Mouse (Mus musculus): ENCODE measurements around the gene Cd44. TPM values are rescaled to one million over a fixed set of nuclear protein-coding genes. Genes with fewer than 3 reads are reported as not detected.

Gene Cd44
- polyA plus RNA-seq, 1 experiment from 2014 or later: 3.0 TPM

- Histone ChIP-seq H3K27me3 (no peaks in the 10 kb centered on the region), H3K9ac (no peak overlapping the region), H3K36me3 (no peaks in the 10 kb centered on the region), H3K4me1 (replicated peaks) (no peaks in the 10 kb centered on the region), H3K4me3 (no peak overlapping the region), H3K9me3 (no peaks in the 10 kb centered on the region), H3K4me2 (no peak overlapping the region), H3K27ac (no peak overlapping the region)
- WGBS: 96% methylated on average over 1 of the region's 1 CpGs
- ATAC-seq (ENCODE audit: low FRiP score): no peak
Measured at GRCm38 (mm10) chr2:102801899-102802298, 99.6 kb downstream of the Cd44 start.

- H3K9me3 ChIP-seq: no peaks in the 10 kb centered on the region
- H3K4me1 ChIP-seq (replicated peaks): no peaks in the 10 kb centered on the region
- H3K4me2 ChIP-seq: no peak overlapping the region
- no peaks in the 10 kb centered on the region for H3K27me3 ChIP-seq
- WGBS: 67% methylated on average over 2 of the region's 2 CpGs
- ATAC-seq (ENCODE audit: low FRiP score): no peak
- H3K4me3 ChIP-seq: no peak overlapping the region
- H3K9ac ChIP-seq: no peak overlapping the region
- H3K36me3 ChIP-seq: no peaks in the 10 kb centered on the region
- H3K27ac ChIP-seq: no peak overlapping the region
Measured at GRCm38 (mm10) chr2:102798149-102798548, 103.3 kb downstream of the Cd44 start.

DNA sequence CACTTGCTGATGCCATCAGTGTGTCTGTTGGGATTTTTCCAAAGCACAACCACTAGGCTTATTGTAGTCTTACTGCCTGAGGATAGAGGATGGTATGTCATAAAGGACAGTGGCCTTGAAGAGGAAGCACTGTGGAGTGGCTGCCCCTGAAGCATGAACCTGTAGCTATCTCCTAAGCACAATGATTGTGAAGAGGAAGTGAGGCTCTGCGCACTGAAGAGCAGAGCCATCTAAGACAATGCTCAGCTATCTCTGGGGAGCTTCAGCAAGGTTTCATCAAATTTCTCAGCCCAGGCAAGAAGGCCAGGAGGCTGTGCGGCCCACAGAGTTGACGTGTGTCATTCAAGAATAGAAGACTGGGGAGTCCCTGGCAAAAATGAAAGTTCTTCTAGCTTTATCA, 106.4 kb downstream of the Cd44 start:
- H3K27ac ChIP-seq: no peak overlapping the region
- H3K27me3 ChIP-seq: no peaks in the 10 kb centered on the region
- no peaks in the 10 kb centered on the region for H3K9me3 ChIP-seq
- 95% methylated on average over 3 of the region's 3 CpGs for WGBS
- H3K4me3 ChIP-seq: no peak overlapping the region
- H3K4me1 ChIP-seq (replicated peaks): no peaks in the 10 kb centered on the region
- no peaks in the 10 kb centered on the region for H3K36me3 ChIP-seq
- no peak overlapping the region for H3K4me2 ChIP-seq
- H3K9ac ChIP-seq: no peak overlapping the region
- no peak for ATAC-seq (ENCODE audit: low FRiP score)

DNA sequence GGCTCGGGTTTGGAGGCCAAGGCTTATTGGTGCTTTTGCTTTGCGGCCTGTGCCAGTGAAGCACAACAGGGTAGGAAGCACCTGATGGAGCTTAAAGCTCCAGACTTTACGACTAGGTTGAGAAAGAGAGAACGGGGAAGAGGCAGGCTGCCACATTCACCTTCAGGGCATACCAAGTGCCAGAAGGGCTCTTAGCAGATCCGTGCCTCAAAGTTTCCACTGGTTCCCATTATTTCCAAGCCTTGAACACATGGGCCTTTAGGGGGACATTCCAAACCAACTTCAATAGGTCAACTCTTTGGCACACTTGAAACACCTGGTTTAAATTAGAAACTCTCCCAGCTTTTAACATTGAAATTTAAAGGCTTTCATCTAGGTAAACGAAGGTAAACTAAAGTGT, 108.7 kb downstream of the Cd44 start:
- H3K4me1 ChIP-seq (replicated peaks): no peaks in the 10 kb centered on the region
- WGBS: 94% methylated on average over 6 of the region's 6 CpGs
- no peaks in the 10 kb centered on the region for H3K36me3 ChIP-seq
- no peak for ATAC-seq (ENCODE audit: low FRiP score)
- H3K4me2 ChIP-seq: no peak overlapping the region
- no peak overlapping the region for H3K9ac ChIP-seq
- H3K9me3 ChIP-seq: no peaks in the 10 kb centered on the region
- no peak overlapping the region for H3K4me3 ChIP-seq
- no peak overlapping the region for H3K27ac ChIP-seq
- no peaks in the 10 kb centered on the region for H3K27me3 ChIP-seq

- no peak overlapping the region for H3K27ac ChIP-seq
- no peak for ATAC-seq (ENCODE audit: low FRiP score)
- H3K4me1 ChIP-seq (replicated peaks): no peaks in the 10 kb centered on the region
- no peak overlapping the region for H3K9ac ChIP-seq
- no peak overlapping the region for H3K4me2 ChIP-seq
- H3K27me3 ChIP-seq: no peaks in the 10 kb centered on the region
- no peak overlapping the region for H3K4me3 ChIP-seq
- 77% methylated on average over 2 of the region's 2 CpGs for WGBS
- no peaks in the 10 kb centered on the region for H3K9me3 ChIP-seq
- no peaks in the 10 kb centered on the region for H3K36me3 ChIP-seq
Measured at GRCm38 (mm10) chr2:102791641-102792040, 109.8 kb downstream of the Cd44 start.

DNA sequence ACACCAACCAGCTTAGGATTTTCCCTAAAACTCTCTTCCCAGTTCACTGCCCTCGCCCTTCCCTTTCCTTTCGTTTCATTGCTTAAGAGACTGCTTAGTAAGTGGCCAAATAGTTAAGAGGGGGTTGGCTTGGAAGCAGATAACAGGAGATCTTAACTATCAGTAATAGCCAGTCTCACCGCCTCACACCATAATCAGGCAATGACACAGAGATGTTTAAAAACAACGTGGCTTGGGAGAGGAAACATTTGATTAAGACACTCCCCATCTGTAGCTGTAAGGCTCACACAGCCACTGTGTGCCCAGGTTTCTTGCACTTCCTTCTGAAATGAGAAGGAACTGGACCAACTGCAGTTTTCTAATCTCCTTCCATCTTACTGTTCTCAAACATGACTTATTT, 115.8 kb downstream of the Cd44 start:
- no peak overlapping the region for H3K9ac ChIP-seq
- H3K9me3 ChIP-seq: no peaks in the 10 kb centered on the region
- H3K36me3 ChIP-seq: peaks cover 15% of the 10 kb centered on the region; the same call in 1 of the 2 replicates
- H3K4me3 ChIP-seq: no peak overlapping the region
- no peak for ATAC-seq (ENCODE audit: low FRiP score)
- no peak overlapping the region for H3K4me2 ChIP-seq
- WGBS: 85% methylated on average over 4 of the region's 4 CpGs
- H3K27ac ChIP-seq: no peak overlapping the region
- no peaks in the 10 kb centered on the region for H3K4me1 ChIP-seq (replicated peaks)
- H3K27me3 ChIP-seq: no peaks in the 10 kb centered on the region

- no peaks in the 10 kb centered on the region for H3K9me3 ChIP-seq
- peaks cover 29% of the 10 kb centered on the region for H3K36me3 ChIP-seq
- H3K4me3 ChIP-seq: no peak overlapping the region
- no peaks in the 10 kb centered on the region for H3K4me1 ChIP-seq (replicated peaks)
- no peak overlapping the region for H3K27ac ChIP-seq
- H3K9ac ChIP-seq: no peak overlapping the region
- 83% methylated on average over 7 of the region's 7 CpGs for WGBS
- ATAC-seq (ENCODE audit: low FRiP score): no peak
- no peak overlapping the region for H3K4me2 ChIP-seq
- no peaks in the 10 kb centered on the region for H3K27me3 ChIP-seq
Measured at GRCm38 (mm10) chr2:102782751-102783150, 118.7 kb downstream of the Cd44 start.

GRCm38 (mm10) chr2:102778208-102778607, 123.3 kb downstream of the Cd44 start:
- H3K4me3 ChIP-seq: no peak overlapping the region
- WGBS: 97% methylated on average over 3 of the region's 3 CpGs
- H3K4me2 ChIP-seq: no peak overlapping the region
- no peaks in the 10 kb centered on the region for H3K9me3 ChIP-seq
- H3K9ac ChIP-seq: no peak overlapping the region
- H3K27me3 ChIP-seq: no peaks in the 10 kb centered on the region
- no peak overlapping the region for H3K27ac ChIP-seq
- no peak for ATAC-seq (ENCODE audit: low FRiP score)
- H3K36me3 ChIP-seq: peaks cover 43% of the 10 kb centered on the region
- H3K4me1 ChIP-seq (replicated peaks): no peaks in the 10 kb centered on the region

GRCm38 (mm10) chr2:102775561-102775960, 125.9 kb downstream of the Cd44 start:
- H3K36me3 ChIP-seq: peaks cover 35% of the 10 kb centered on the region
- 48% methylated on average over 1 of the region's 1 CpGs for WGBS
- H3K4me1 ChIP-seq (replicated peaks): no peaks in the 10 kb centered on the region
- H3K4me3 ChIP-seq: no peak overlapping the region
- no peak for ATAC-seq (ENCODE audit: low FRiP score)
- no peak overlapping the region for H3K9ac ChIP-seq
- H3K27ac ChIP-seq: no peak overlapping the region
- H3K9me3 ChIP-seq: no peaks in the 10 kb centered on the region
- no peaks in the 10 kb centered on the region for H3K27me3 ChIP-seq
- no peak overlapping the region for H3K4me2 ChIP-seq

DNA sequence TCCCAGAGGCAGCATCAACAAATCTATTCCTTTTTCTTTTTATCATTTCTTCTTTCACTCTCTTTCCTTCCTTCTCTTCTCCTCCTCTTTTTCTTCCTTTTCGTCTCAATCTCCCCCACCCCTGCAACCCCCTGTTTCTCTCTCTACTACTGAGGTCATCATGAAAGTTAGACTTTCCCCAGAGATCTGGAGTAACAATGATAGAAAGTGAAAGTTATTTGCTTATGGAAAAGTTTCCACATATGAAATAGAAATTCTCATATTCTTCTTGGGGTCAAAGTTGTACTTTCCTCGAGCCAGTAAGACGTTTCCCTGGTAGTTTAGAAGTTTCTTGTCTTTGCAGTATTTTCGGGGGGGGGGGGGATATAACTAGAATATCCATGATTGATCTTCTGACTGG, 126.8 kb downstream of the Cd44 start:
- no peak for ATAC-seq (ENCODE audit: low FRiP score)
- Histone ChIP-seq H3K4me2 (no peak overlapping the region), H3K27me3 (no peaks in the 10 kb centered on the region), H3K36me3 (peaks cover 40% of the 10 kb centered on the region), H3K27ac (no peak overlapping the region), H3K9me3 (no peaks in the 10 kb centered on the region), H3K4me3 (no peak overlapping the region), H3K4me1 (replicated peaks) (no peaks in the 10 kb centered on the region), H3K9ac (no peak overlapping the region)
- whole genome bisulfite sequencing: 84% methylated on average over 4 of the region's 4 CpGs

GRCm38 (mm10) chr2:102772276-102772675, 129.2 kb downstream of the Cd44 start:
- Histone ChIP-seq H3K4me1 (replicated peaks) (no peaks in the 10 kb centered on the region), H3K9me3 (no peaks in the 10 kb centered on the region), H3K27me3 (no peaks in the 10 kb centered on the region), H3K36me3 (peaks cover 47% of the 10 kb centered on the region), H3K4me3 (no peak overlapping the region), H3K9ac (no peak overlapping the region), H3K4me2 (no peak overlapping the region), H3K27ac (no peak overlapping the region)
- ATAC-seq (ENCODE audit: low FRiP score): no peak
- WGBS: 96% methylated on average over 5 of the region's 5 CpGs

DNA sequence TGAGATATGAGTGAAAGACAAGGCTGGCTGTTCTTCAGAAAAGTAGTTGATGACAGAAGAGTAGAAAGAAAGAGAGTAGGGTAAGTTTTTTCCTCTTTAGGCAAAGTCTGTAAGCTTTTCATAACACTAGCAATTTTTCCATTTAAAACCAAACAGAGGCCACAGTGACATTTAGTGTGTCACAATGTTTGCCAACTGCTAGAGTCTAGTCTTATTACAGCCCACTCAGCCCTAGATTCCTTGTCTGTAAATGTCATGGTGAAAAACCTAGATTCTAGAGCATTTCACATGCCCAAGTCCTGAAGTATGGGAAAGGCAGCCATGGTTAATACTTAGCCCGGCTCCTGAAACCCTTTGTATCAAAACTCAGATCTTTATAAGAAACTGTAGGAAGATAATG, 130.2 kb downstream of the Cd44 start:
- no peak for ATAC-seq (ENCODE audit: low FRiP score)
- H3K27me3 ChIP-seq: no peaks in the 10 kb centered on the region
- H3K9ac ChIP-seq: no peak overlapping the region
- H3K4me2 ChIP-seq: no peak overlapping the region
- H3K27ac ChIP-seq: no peak overlapping the region
- no peak overlapping the region for H3K4me3 ChIP-seq
- WGBS: 98% methylated on average over 1 of the region's 1 CpGs
- peaks cover 45% of the 10 kb centered on the region for H3K36me3 ChIP-seq
- no peaks in the 10 kb centered on the region for H3K9me3 ChIP-seq
- H3K4me1 ChIP-seq (replicated peaks): no peaks in the 10 kb centered on the region

DNA sequence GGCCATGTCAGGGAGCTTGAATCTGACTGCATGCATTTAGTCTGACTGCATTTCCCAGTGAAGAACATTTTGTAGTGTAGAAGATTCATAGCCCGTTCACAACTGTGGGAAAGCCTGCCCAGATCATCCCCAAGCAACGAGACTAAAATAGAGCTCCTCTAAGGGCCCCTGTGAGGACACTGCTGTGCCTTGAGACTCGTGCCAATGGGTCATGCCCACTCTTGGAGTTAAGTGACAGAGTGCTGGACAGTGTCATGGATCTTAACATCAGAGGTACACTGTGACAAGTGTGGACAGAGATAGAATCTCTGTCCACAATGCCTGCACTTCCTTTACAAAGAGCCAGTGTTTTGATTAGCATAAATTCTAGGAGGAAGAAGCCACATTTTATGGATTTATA, 133.2 kb downstream of the Cd44 start:
- Histone ChIP-seq H3K36me3 (peaks cover 54% of the 10 kb centered on the region), H3K27me3 (no peaks in the 10 kb centered on the region)
- WGBS: 83% methylated on average over 3 of the region's 3 CpGs

More for the DNA sequence above, 133.2 kb downstream of the Cd44 start:
- no peak overlapping the region for H3K27ac ChIP-seq
- no peak overlapping the region for H3K4me3 ChIP-seq
- ATAC-seq (ENCODE audit: low FRiP score): no peak
- H3K9me3 ChIP-seq: no peaks in the 10 kb centered on the region
- H3K4me2 ChIP-seq: no peak overlapping the region
- no peaks in the 10 kb centered on the region for H3K4me1 ChIP-seq (replicated peaks)
- H3K9ac ChIP-seq: no peak overlapping the region
